Mouse (Mus musculus): ENCODE results near the gene Rbm17. TPM values are rescaled to one million over a fixed set of nuclear protein-coding genes. Genes with fewer than 3 reads are reported as not detected.
"Not testable (repeated sequence)": the region's sequence is repeated elsewhere in the genome, so short reads cannot be mapped to it uniquely, and the experiment has no call there.

Rbm17 gene
- polyA plus RNA-seq, 1 experiment from 2014 or later = 200 TPM

GRCm38 (mm10) chr2:11636138-11636480 lies 32.2 kb upstream of the Rbm17 start:
- no peak overlapping the region for H3K4me2 ChIP-seq (ENCODE audit: low read depth, low read length, severe bottlenecking)
- ATAC-seq (replicated peaks; ENCODE audit: low FRiP score) (no peak), DNase-seq (ENCODE audit: low spot score) (no peak)
- WGBS = 83% methylated on average over 3 of the region's 3 CpGs
- no peak overlapping the region for H3K4me3 ChIP-seq (ENCODE audit: low read depth, low read length)
- no peak overlapping the region for H3K9ac ChIP-seq (ENCODE audit: low read length)
- no peaks in the 10 kb centered on the region for H3K9me3 ChIP-seq (ENCODE audit: control insufficient read depth, low read length)
- no peak overlapping the region for H3K27ac ChIP-seq (ENCODE audit: low read depth, low read length)
- no peaks in the 10 kb centered on the region for H3K27me3 ChIP-seq (ENCODE audit: control insufficient read depth, insufficient read depth, low read length)
- H3K4me1 ChIP-seq (replicated peaks; ENCODE audit: control insufficient read depth, insufficient read depth, low read length) = no peaks in the 10 kb centered on the region
- no peaks in the 10 kb centered on the region for H3K36me3 ChIP-seq (ENCODE audit: control insufficient read depth, insufficient read depth, low read length)

GRCm38 (mm10) chr2:11635471-11636137 lies 31.7 kb upstream of the Rbm17 start:
- no peak overlapping the region for H3K9ac ChIP-seq (ENCODE audit: low read length)
- ATAC-seq (replicated peaks; ENCODE audit: low FRiP score) (no peak), DNase-seq (ENCODE audit: low spot score) (no peak)
- H3K9me3 ChIP-seq (ENCODE audit: control insufficient read depth, low read length) = no peaks in the 10 kb centered on the region
- H3K27me3 ChIP-seq (ENCODE audit: control insufficient read depth, insufficient read depth, low read length) = no peaks in the 10 kb centered on the region
- WGBS = 95% methylated on average over 5 of the region's 5 CpGs
- H3K4me1 ChIP-seq (replicated peaks; ENCODE audit: control insufficient read depth, insufficient read depth, low read length) = no peaks in the 10 kb centered on the region
- no peak overlapping the region for H3K4me3 ChIP-seq (ENCODE audit: low read depth, low read length)
- H3K36me3 ChIP-seq (ENCODE audit: control insufficient read depth, insufficient read depth, low read length) = no peaks in the 10 kb centered on the region
- no peak overlapping the region for H3K4me2 ChIP-seq (ENCODE audit: low read depth, low read length, severe bottlenecking)
- H3K27ac ChIP-seq (ENCODE audit: low read depth, low read length) = no peak overlapping the region

DNA sequence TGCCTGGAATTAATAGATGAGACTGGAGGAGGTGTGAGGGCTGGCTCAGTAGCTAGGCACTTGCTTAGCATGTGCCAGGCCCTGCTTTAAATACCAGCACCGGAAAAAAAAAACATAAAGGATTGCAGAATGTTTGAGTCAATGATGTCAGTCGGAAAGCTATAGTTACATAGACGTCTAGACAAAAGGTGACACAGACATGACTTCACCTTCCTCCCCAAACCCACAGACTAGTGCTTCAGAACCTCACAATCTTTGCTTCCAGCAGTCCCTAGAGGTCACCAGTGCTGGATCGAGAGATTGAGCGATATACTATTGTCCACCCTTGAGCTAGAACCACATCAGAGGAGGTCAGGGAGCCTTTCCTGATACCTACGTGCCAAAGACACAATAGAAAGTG lies 31.1 kb upstream of the Rbm17 start:
- WGBS = 84% methylated on average over 6 of the region's 6 CpGs
- no peaks in the 10 kb centered on the region for H3K27me3 ChIP-seq (ENCODE audit: control insufficient read depth, insufficient read depth, low read length)
- H3K9ac ChIP-seq (ENCODE audit: low read length) = no peak overlapping the region
- no peak for DNase-seq (ENCODE audit: low spot score)
- H3K27ac ChIP-seq (ENCODE audit: low read depth, low read length) = no peak overlapping the region
- no peak overlapping the region for H3K4me3 ChIP-seq (ENCODE audit: low read depth, low read length)
- H3K4me1 ChIP-seq (replicated peaks; ENCODE audit: control insufficient read depth, insufficient read depth, low read length) = no peaks in the 10 kb centered on the region
- no peak for ATAC-seq (replicated peaks; ENCODE audit: low FRiP score)
- no peaks in the 10 kb centered on the region for H3K9me3 ChIP-seq (ENCODE audit: control insufficient read depth, low read length)
- H3K36me3 ChIP-seq (ENCODE audit: control insufficient read depth, insufficient read depth, low read length) = no peaks in the 10 kb centered on the region
- H3K4me2 ChIP-seq (ENCODE audit: low read depth, low read length, severe bottlenecking) = no peak overlapping the region

DNA sequence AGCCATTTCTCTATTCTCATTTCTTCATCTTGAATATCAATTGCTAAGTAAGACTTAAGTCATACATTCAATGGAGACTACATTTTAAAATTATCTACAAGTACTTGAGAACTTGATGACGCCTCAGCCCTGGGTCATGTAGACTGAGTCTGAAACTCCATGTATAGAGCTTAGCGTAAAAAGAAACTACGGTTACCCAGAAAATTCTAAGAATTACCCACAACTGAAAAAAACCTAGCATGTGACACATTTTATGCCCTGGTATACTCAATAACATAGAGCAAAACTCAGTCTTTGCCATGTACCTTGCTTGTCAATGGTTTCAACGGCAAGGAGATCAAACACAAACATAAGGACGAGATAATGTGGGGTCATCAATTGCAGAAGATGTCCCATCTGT lies 21.9 kb upstream of the Rbm17 start, which contains the start of gene Gm17490:
Gm17490 (minus strand) TSS at position 375 of the 400 bp plus-strand sequence.
- no peaks in the 10 kb centered on the region for H3K27me3 ChIP-seq (ENCODE audit: control insufficient read depth, insufficient read depth, low read length)
- H3K4me2 ChIP-seq (ENCODE audit: low read depth, low read length, severe bottlenecking) = no peak within 1 kb of the TSS
- H3K9me3 ChIP-seq (ENCODE audit: control insufficient read depth, low read length) = no peaks in the 10 kb centered on the region
- DNase-seq (ENCODE audit: low spot score) = no peak
- 92% methylated on average over 5 of the region's 5 CpGs for WGBS
- ATAC-seq (replicated peaks; ENCODE audit: low FRiP score) = no peak
- H3K36me3 ChIP-seq (ENCODE audit: control insufficient read depth, insufficient read depth, low read length) = no peaks in the 10 kb centered on the region
- H3K4me3 ChIP-seq (ENCODE audit: low read depth, low read length) = no peak within 1 kb of the TSS
- no peaks in the 10 kb centered on the region for H3K4me1 ChIP-seq (replicated peaks; ENCODE audit: control insufficient read depth, insufficient read depth, low read length)
- no peak within 1 kb of the TSS for H3K9ac ChIP-seq (ENCODE audit: low read length)
- no peak within 1 kb of the TSS for H3K27ac ChIP-seq (ENCODE audit: low read depth, low read length)

- H3K36me3 ChIP-seq (ENCODE audit: control insufficient read depth, insufficient read depth, low read length) = no peaks in the 10 kb centered on the region
- H3K27me3 ChIP-seq (ENCODE audit: control insufficient read depth, insufficient read depth, low read length) = no peaks in the 10 kb centered on the region
- H3K4me1 ChIP-seq (replicated peaks; ENCODE audit: control insufficient read depth, insufficient read depth, low read length) = no peaks in the 10 kb centered on the region
- DNase-seq (ENCODE audit: low spot score) (no peak), ATAC-seq (replicated peaks; ENCODE audit: low FRiP score) (no peak)
- no peak overlapping the region for H3K9ac ChIP-seq (ENCODE audit: low read length)
- WGBS = 77% methylated on average over 2 of the region's 2 CpGs
- no peak overlapping the region for H3K4me2 ChIP-seq (ENCODE audit: low read depth, low read length, severe bottlenecking)
- H3K27ac ChIP-seq (ENCODE audit: low read depth, low read length) = no peak overlapping the region
- no peaks in the 10 kb centered on the region for H3K9me3 ChIP-seq (ENCODE audit: control insufficient read depth, low read length)
- no peak overlapping the region for H3K4me3 ChIP-seq (ENCODE audit: low read depth, low read length)
Measured at GRCm38 (mm10) chr2:11623726-11624125, 19.8 kb upstream of the Rbm17 start.

DNA sequence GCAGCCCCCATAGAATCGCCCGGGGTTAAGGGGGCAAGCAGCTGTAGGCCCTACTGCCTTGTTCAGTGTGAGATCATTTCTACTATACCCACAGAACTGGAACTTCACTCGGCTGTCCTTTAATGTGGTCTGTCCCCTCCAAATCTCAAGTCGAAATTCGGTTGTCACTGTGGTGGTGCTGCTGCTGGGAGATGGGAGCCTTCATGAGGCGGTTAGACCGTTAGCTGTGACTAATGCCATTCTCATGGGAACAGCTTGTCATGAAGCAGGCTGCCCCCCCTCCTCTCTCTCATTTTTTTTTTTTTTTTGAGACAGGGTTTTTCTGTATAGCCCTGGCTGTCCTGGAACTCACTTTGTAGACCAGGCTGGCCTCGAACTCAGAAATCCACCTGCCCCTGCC lies 19.2 kb upstream of the Rbm17 start:
- Histone ChIP-seq H3K4me1 (replicated peaks; ENCODE audit: control insufficient read depth, insufficient read depth, low read length) (no peaks in the 10 kb centered on the region), H3K27me3 (ENCODE audit: control insufficient read depth, insufficient read depth, low read length) (no peaks in the 10 kb centered on the region), H3K4me3 (ENCODE audit: low read depth, low read length) (no peak overlapping the region), H3K9me3 (ENCODE audit: control insufficient read depth, low read length) (no peaks in the 10 kb centered on the region), H3K27ac (ENCODE audit: low read depth, low read length) (no peak overlapping the region), H3K36me3 (ENCODE audit: control insufficient read depth, insufficient read depth, low read length) (no peaks in the 10 kb centered on the region), H3K4me2 (ENCODE audit: low read depth, low read length, severe bottlenecking) (no peak overlapping the region), H3K9ac (ENCODE audit: low read length) (no peak overlapping the region)
- WGBS = 94% methylated on average over 7 of the region's 8 CpGs
- no peak for ATAC-seq (replicated peaks; ENCODE audit: low FRiP score)
- no peak for DNase-seq (ENCODE audit: low spot score)

GRCm38 (mm10) chr2:11619598-11619997 lies 15.6 kb upstream of the Rbm17 start:
- DNase-seq (ENCODE audit: low spot score) (no peak), ATAC-seq (replicated peaks; ENCODE audit: low FRiP score) (no peak)
- Histone ChIP-seq H3K27me3 (ENCODE audit: control insufficient read depth, insufficient read depth, low read length) (no peaks in the 10 kb centered on the region), H3K36me3 (ENCODE audit: control insufficient read depth, insufficient read depth, low read length) (no peaks in the 10 kb centered on the region), H3K4me1 (replicated peaks; ENCODE audit: control insufficient read depth, insufficient read depth, low read length) (no peaks in the 10 kb centered on the region), H3K4me3 (ENCODE audit: low read depth, low read length) (no peak overlapping the region), H3K9me3 (ENCODE audit: control insufficient read depth, low read length) (no peaks in the 10 kb centered on the region), H3K4me2 (ENCODE audit: low read depth, low read length, severe bottlenecking) (no peak overlapping the region), H3K9ac (ENCODE audit: low read length) (no peak overlapping the region), H3K27ac (ENCODE audit: low read depth, low read length) (no peak overlapping the region)
- 82% methylated on average over 2 of the region's 2 CpGs for WGBS

- Histone ChIP-seq H3K36me3 (ENCODE audit: control insufficient read depth, insufficient read depth, low read length) (no peaks in the 10 kb centered on the region), H3K4me1 (replicated peaks; ENCODE audit: control insufficient read depth, insufficient read depth, low read length) (no peaks in the 10 kb centered on the region), H3K27me3 (ENCODE audit: control insufficient read depth, insufficient read depth, low read length) (no peaks in the 10 kb centered on the region), H3K9ac (ENCODE audit: low read length) (no peak overlapping the region), H3K4me3 (ENCODE audit: low read depth, low read length) (no peak overlapping the region), H3K4me2 (ENCODE audit: low read depth, low read length, severe bottlenecking) (no peak overlapping the region), H3K27ac (ENCODE audit: low read depth, low read length) (no peak overlapping the region), H3K9me3 (ENCODE audit: control insufficient read depth, low read length) (no peaks in the 10 kb centered on the region)
- 91% methylated on average over 9 of the region's 9 CpGs for WGBS
- no peak for ATAC-seq (replicated peaks; ENCODE audit: low FRiP score)
- DNase-seq (ENCODE audit: low spot score) = no peak
Measured at GRCm38 (mm10) chr2:11616846-11617245, 12.9 kb upstream of the Rbm17 start.

- H3K4me1 ChIP-seq (replicated peaks; ENCODE audit: control insufficient read depth, insufficient read depth, low read length); ATAC-seq (replicated peaks; ENCODE audit: low FRiP score); H3K36me3 ChIP-seq (ENCODE audit: control insufficient read depth, insufficient read depth, low read length); H3K9me3 ChIP-seq (ENCODE audit: control insufficient read depth, low read length); H3K4me2 ChIP-seq (ENCODE audit: low read depth, low read length, severe bottlenecking); H3K4me3 ChIP-seq (ENCODE audit: low read depth, low read length); H3K27ac ChIP-seq (ENCODE audit: low read depth, low read length); DNase-seq (ENCODE audit: low spot score); H3K9ac ChIP-seq (ENCODE audit: low read length); H3K27me3 ChIP-seq (ENCODE audit: control insufficient read depth, insufficient read depth, low read length): not testable (repeated sequence)
- WGBS = 91% methylated on average over 6 of the region's 6 CpGs
Measured at GRCm38 (mm10) chr2:11612939-11613338, 9.0 kb upstream of the Rbm17 start.
